In genomic region chr1:52521436-52521993, GRCm38 (mm10) we compare ENCODE assay signal across 11 mouse cellular contexts. TPM values are rescaled to one million over a fixed set of nuclear protein-coding genes. Genes with fewer than 3 reads are reported as not detected.
DNase-seq lines count a peak whose midpoint lies in the region; ATAC-seq lines count a peak whose summit lies in the region.
"Had no signal": no experiment of that assay in that cellular context is flagged by ENCODE, and none has a peak within 500 bp of the region (broad histone marks: within the 10 kb centered on the region; RNA-seq: fewer than 3 reads in every experiment).

No protein-coding gene starts in this region.

- H3K9me3 ChIP-seq in forebrain, embryonic 15.5 days, result no peaks in the 10 kb centered on the region
- H3K9me3 ChIP-seq in hindbrain, embryonic 12.5 days (replicated peaks), result no peaks in the 10 kb centered on the region
- H3K9me3 ChIP-seq: neural tube, embryonic 13.5 days had no signal

- WGBS in forebrain, embryonic 15.5 days, result 39% methylated on average over 8 of the region's 8 CpGs
- 69% methylated on average over 8 of the region's 8 CpGs for WGBS in hindbrain, embryonic 12.5 days

- H3K27ac ChIP-seq in forebrain, embryonic 15.5 days (replicated peaks), result peak overlapping the region; percentile 36
- no peak overlapping the region for H3K27ac ChIP-seq in hindbrain, embryonic 12.5 days
- H3K27ac ChIP-seq: neural tube, embryonic 13.5 days; stomach, postnatal 0 days had no signal

- no peak for DNase-seq in frontal cortex, postnatal 14 days (ENCODE audit: low spot score in 2 of 2)
- peak; percentile 19 for DNase-seq in MN1 (ENCODE audit: low spot score)
- DNase-seq in yolk sac, embryonic 10.5 days (ENCODE audit: low spot score), result no peak
- DNase-seq in urinary bladder, postnatal 36 days (ENCODE audit: low spot score in 2 of 2), result no peak
- DNase-seq: lung, postnatal 10 days had no signal

- ATAC-seq in frontal cortex, adult (ENCODE audit: low TSS enrichment), result peak; percentile 66
- ATAC-seq in forebrain, embryonic 15.5 days (replicated peaks), result peak; percentile 81
- 0 out of 2 replicates have a peak, but pooled peaks have one; percentile 43 for ATAC-seq in megakaryocyte, adult 5-6 weeks (ENCODE audit: poor library complexity, severe bottlenecking)
- no peak for ATAC-seq in hindbrain, embryonic 12.5 days (ENCODE audit: low FRiP score)

- peaks cover 22% of the 10 kb centered on the region for H3K4me1 ChIP-seq in forebrain, embryonic 15.5 days
- no peaks in the 10 kb centered on the region for H3K4me1 ChIP-seq in hindbrain, embryonic 12.5 days

- no peaks in the 10 kb centered on the region for H3K36me3 ChIP-seq in forebrain, embryonic 15.5 days
- no peaks in the 10 kb centered on the region for H3K36me3 ChIP-seq in hindbrain, embryonic 12.5 days
- H3K36me3 ChIP-seq: neural tube, embryonic 13.5 days had no signal

- H3K9ac ChIP-seq in forebrain, embryonic 15.5 days (replicated peaks), result no peak overlapping the region
- no peak overlapping the region for H3K9ac ChIP-seq in hindbrain, embryonic 12.5 days
- H3K9ac ChIP-seq: neural tube, embryonic 13.5 days had no signal

- no peak overlapping the region for H3K4me2 ChIP-seq in forebrain, embryonic 15.5 days (replicated peaks)
- no peak overlapping the region for H3K4me2 ChIP-seq in hindbrain, embryonic 12.5 days (replicated peaks)
- H3K4me2 ChIP-seq: neural tube, embryonic 13.5 days had no signal

- H3K4me3 ChIP-seq in forebrain, embryonic 15.5 days, result no peak overlapping the region
- no peak overlapping the region for H3K4me3 ChIP-seq in hindbrain, embryonic 12.5 days
- H3K4me3 ChIP-seq: neural tube, embryonic 13.5 days had no signal

- no peaks in the 10 kb centered on the region for H3K27me3 ChIP-seq in forebrain, embryonic 15.5 days
- no peaks in the 10 kb centered on the region for H3K27me3 ChIP-seq in hindbrain, embryonic 12.5 days
- H3K27me3 ChIP-seq: neural tube, embryonic 13.5 days had no signal

RNA-seq across cellular contexts. Expression of gene Nab1, which starts 21.0 kb away (rescaled TPM):
- polyA plus RNA-seq in forebrain, embryonic 15.5 days (2015; fragmentation: Nextera tagmentation; extraction: Ambion mirVana), result 14.6 and 16.6 TPM in 2 replicates
- 72.0 and 80.2 TPM in 2 replicates for total RNA-seq in megakaryocyte, adult 5-6 weeks (2015)
- total RNA-seq in megakaryocyte, adult 5-6 weeks (2017), result 63.0 and 65.6 TPM in 2 replicates
- 12.2 and 12.5 TPM in 2 replicates for polyA plus RNA-seq in hindbrain, embryonic 12.5 days (2016; fragmentation: Nextera tagmentation; extraction: Ambion mirVana)
